Mouse (Mus musculus) liver, embryonic 13.5 days (tissue): ENCODE measurements around the gene LTO1. TPM values are rescaled to one million over a fixed set of nuclear protein-coding genes. Genes with fewer than 3 reads are reported as not detected.

ENCODE experiments used
- ATAC-seq: fragments of 200-750 bp; cut with Nextera tagmentation; 2 replicates; pipeline ENCODE4 v1.8.0; 2017; ENCODE audit warnings: low read depth, mild to moderate bottlenecking, moderate number of reproducible peaks, moderate library complexity
- DNase-seq: peaks from one replicate; pipeline ENCODE4 v3.0.0; 2022
- H3K27ac ChIP-seq: fragments of 300-500 bp; sonication (generic); 2 replicates; pipeline ENCODE4 v1.5.1; 2015; ENCODE audit warnings: moderate library complexity, mild to moderate bottlenecking, inconsistent platforms
- H3K27me3 ChIP-seq: fragments of 300-500 bp; sonication (generic); 2 replicates; pipeline ENCODE4 v1.6.1; 2015; ENCODE audit warnings: mild to moderate bottlenecking, inconsistent platforms
- H3K36me3 ChIP-seq: fragments of 300-500 bp; sonication (generic); 2 replicates; pipeline ENCODE4 v1.6.1; 2015; ENCODE audit warnings: mild to moderate bottlenecking, inconsistent platforms
- H3K4me1 ChIP-seq: fragments of 300-500 bp; sonication (generic); replicated peaks from 2 replicates; pipeline ENCODE4 v1.6.1; 2015; ENCODE audit warnings: inconsistent platforms
- H3K4me2 ChIP-seq: fragments of 300-500 bp; sonication (generic); 2 replicates; pipeline ENCODE4 v1.6.1; 2015; ENCODE audit warnings: inconsistent platforms, mild to moderate bottlenecking, moderate library complexity
- H3K4me3 ChIP-seq: fragments of 300-500 bp; sonication (generic); replicated peaks from 2 replicates; pipeline ENCODE4 v1.5.1; 2015; ENCODE audit warnings: mild to moderate bottlenecking, inconsistent platforms
- H3K9ac ChIP-seq: fragments of 300-500 bp; sonication (generic); 2 replicates; pipeline ENCODE4 v1.6.1; 2015; ENCODE audit warnings: mild to moderate bottlenecking, inconsistent platforms
- H3K9me3 ChIP-seq: fragments of 300-500 bp; sonication (generic); replicated peaks from 2 replicates; pipeline ENCODE4 v1.6.1; 2016; ENCODE audit warnings: inconsistent platforms
- WGBS: fragments of 180-500 bp; shearing (Covaris S2); methylation state at CpG from one replicate; pipeline ENCODE4 v1.1.7; 2015; ENCODE audit not compliant: insufficient replicate concordance; 5-methylcytosine and 5-hydroxymethylcytosine counted together
- polyA plus RNA-seq: library from polyadenylated mRNA; unstranded; fragments of >200 nt; fragmentation: Nextera tagmentation; extraction: Ambion mirVana; gene quantifications from 2 replicates; pipeline ENCODE4 v1.2.1, GENCODE M21; 2015

LTO1 gene
- polyA plus RNA-seq, 1 experiment from 2014 or later = 9.6 TPM

- DNase-seq (no peak), ATAC-seq (no peak)
- Histone ChIP-seq H3K9me3 (no peaks in the 10 kb centered on the region), H3K4me1 (peaks cover 9% of the 10 kb centered on the region), H3K27me3 (peaks cover 15% of the 10 kb centered on the region), H3K9ac (no peak overlapping the region), H3K27ac (no peak overlapping the region), H3K4me2 (no peak overlapping the region), H3K4me3 (no peak overlapping the region), H3K36me3 (no peaks in the 10 kb centered on the region)
- WGBS = 46% methylated on average over 7 of the region's 7 CpGs
These were observed 6.2 kb upstream of the LTO1 start for GRCm38 (mm10) chr7:144908705-144909104.

DNA sequence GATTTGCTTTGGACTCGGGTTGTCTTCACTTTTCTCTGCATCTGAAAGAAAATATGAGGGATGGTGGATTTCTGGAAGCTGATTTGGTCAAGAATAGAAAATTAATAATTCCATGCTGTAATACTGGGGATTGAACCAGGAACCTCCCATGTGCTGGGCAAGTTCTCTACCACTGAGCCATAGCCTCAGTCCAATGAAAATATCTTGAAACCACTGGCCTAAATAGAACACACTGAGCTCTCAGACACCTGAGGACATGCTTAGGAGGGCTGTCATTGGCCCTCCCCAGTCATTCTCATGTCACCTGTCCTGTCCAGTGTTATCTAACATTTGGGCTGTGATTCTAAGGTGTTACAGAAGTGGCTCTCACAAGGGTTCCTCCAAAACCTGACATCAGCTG, 3.8 kb upstream of the LTO1 start:
- Histone ChIP-seq H3K9ac (no peak overlapping the region), H3K4me3 (no peak overlapping the region), H3K36me3 (no peaks in the 10 kb centered on the region), H3K27me3 (peaks cover 10% of the 10 kb centered on the region; the same call in 1 of the 2 replicates), H3K9me3 (no peaks in the 10 kb centered on the region), H3K4me2 (no peak overlapping the region), H3K4me1 (peaks cover 24% of the 10 kb centered on the region), H3K27ac (no peak overlapping the region)
- DNase-seq (no peak), ATAC-seq (no peak)
- 52% methylated on average over 1 of the region's 1 CpGs for WGBS

DNA sequence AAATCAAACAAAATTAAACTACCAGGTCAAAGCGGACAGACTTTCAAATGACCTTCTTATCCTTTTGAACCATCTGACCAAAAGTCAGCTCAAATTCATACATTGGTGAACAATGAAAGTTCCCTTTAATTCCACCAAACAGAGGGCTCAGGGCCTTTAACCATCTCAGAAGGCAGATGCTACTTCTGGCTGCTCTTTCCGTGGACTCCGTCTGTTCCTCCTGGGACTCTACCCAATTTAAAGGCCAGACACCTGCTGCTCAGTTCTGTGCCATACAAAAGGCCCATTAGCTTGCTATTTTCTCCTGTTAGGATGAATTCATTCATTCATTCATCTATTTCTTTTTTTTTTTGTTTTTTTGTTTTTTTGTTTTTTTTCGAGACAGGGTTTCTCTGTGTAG, 2.0 kb upstream of the LTO1 start:
- Histone ChIP-seq H3K4me2 (no peak overlapping the region), H3K9ac (no peak overlapping the region), H3K9me3 (no peaks in the 10 kb centered on the region), H3K27me3 (peaks cover 10% of the 10 kb centered on the region; the same call in 1 of the 2 replicates), H3K36me3 (peaks cover 12% of the 10 kb centered on the region), H3K27ac (no peak overlapping the region), H3K4me3 (no peak overlapping the region), H3K4me1 (peaks cover 22% of the 10 kb centered on the region)
- WGBS = 71% methylated on average over 4 of the region's 4 CpGs
- DNase-seq = no peak
- ATAC-seq = no peak

DNA sequence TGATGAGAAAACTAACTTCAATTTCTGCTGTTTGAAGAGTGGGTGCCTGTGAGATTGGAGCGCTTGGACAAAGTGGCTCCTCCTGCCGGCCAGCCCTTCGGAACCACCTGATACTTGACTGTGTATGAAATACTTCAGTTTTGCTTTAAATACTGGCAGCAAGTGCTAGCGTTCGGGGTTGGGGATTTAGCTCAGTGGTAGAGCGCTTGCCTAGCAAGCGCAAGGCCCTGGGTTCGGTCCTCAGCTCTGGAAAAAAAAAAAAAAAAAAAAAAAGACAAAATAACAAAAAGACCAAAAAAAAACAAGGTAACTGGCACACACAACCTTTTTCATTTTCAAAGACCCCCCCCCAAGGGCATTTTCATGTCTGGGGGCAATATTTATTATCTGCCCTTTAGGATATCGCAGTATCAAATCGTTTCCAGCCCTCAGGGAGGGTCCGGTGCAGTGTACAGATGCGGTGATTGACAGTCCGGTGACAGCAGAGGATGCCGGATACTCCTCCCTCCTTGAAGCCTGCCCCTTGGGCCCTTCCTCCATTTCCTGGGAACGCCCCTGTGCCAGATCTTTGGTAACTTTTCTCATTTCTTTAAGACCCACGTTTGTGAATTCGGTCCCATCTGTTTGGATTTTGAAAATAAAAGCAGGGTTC, 478 bp upstream of the LTO1 start:
- ATAC-seq = peak; percentile 91
- Histone ChIP-seq H3K36me3 (peaks cover 26% of the 10 kb centered on the region), H3K9ac (peak overlapping the region; percentile 86; the same call in 1 of the 2 replicates), H3K4me3 (peak overlapping the region; percentile 89), H3K27ac (no peak overlapping the region), H3K4me1 (peaks cover 22% of the 10 kb centered on the region), H3K27me3 (peaks cover 6% of the 10 kb centered on the region; the same call in 1 of the 2 replicates), H3K9me3 (no peaks in the 10 kb centered on the region), H3K4me2 (peak overlapping the region; percentile 96)
- 6% methylated on average over 17 of the region's 17 CpGs for whole genome bisulfite sequencing
- no peak for DNase-seq

GRCm38 (mm10) chr7:144918823-144919222, 3.9 kb downstream of the LTO1 start:
- DNase-seq (no peak), ATAC-seq (no peak)
- Histone ChIP-seq H3K4me2 (no peak overlapping the region), H3K9ac (no peak overlapping the region), H3K36me3 (peaks cover 48% of the 10 kb centered on the region), H3K27me3 (no peaks in the 10 kb centered on the region), H3K4me3 (no peak overlapping the region), H3K4me1 (peaks cover 26% of the 10 kb centered on the region), H3K27ac (no peak overlapping the region), H3K9me3 (no peaks in the 10 kb centered on the region)
- 69% methylated on average over 1 of the region's 1 CpGs for WGBS

DNA sequence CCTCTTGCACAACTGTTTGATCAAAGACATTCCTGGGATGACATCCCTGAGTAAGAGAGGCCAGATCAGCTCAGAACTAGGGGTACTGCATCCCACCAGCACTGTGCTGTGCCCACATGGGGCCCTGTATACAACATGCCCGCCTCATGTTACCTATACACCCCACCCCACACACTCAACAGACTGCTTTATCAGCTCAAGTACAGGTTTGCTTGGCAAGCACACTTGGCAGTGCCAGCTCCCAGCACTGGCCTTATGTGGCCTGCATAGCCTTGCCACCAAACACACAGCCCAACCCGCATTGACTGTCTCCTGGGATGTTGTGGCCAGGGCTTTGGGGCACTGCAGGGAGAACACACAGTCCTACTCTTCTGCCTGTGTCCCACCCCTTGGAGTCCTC, 12.7 kb downstream of the LTO1 start:
- H3K4me3 ChIP-seq = no peak overlapping the region
- no peak overlapping the region for H3K4me2 ChIP-seq
- ATAC-seq (peak; percentile 9; the same call in 1 of the 2 replicates), DNase-seq (no peak)
- H3K9ac ChIP-seq = no peak overlapping the region
- H3K27me3 ChIP-seq = no peaks in the 10 kb centered on the region
- peaks cover 14% of the 10 kb centered on the region; the same call in 1 of the 2 replicates for H3K4me1 ChIP-seq
- no peak overlapping the region for H3K27ac ChIP-seq
- 73% methylated on average over 2 of the region's 2 CpGs for WGBS
- H3K9me3 ChIP-seq = no peaks in the 10 kb centered on the region
- H3K36me3 ChIP-seq = peaks cover 24% of the 10 kb centered on the region

DNA sequence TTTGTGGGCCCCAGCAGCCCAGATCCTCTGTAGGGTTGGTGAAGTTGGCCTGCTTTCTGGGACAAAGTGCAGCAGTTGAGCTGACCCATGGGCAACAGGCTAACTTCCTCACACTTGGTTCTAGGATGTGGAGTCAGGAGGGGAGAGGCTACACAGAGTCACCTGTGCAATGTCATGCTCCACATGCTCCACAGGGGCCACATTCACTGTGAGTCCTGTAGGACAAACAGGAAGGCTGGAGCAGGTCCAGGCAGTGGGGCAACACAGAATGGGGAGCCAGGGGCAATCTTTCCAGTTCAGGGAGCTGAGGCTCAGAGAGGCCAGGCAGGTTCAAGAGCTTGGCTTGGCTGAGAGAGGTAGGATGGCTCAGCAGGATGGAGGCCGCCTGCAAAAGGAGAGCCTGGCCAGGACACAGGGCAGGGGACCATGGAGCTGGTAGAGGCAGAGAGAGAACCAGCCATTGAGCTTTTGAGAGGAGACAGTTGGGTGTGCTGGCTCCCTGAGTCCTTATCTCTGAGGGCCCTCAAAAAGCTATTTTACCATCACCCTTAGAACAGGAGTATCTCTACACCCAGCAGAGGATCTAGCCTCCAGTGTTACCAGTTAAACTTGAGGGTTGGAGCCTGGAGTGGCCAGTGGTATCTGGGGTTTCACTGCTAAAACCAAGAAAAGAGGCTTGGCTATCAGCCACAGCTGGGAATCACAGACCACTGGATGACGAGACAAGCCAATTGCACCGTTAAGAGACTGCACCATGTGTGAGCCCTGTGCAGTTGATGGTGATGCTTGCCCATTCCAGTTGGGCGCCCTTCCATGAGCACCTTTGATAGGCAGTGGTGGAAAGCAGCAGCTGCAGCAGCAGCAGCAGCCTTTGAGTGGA, 13.3 kb downstream of the LTO1 start:
- DNase-seq = no peak
- Histone ChIP-seq H3K4me2 (no peak overlapping the region), H3K27me3 (no peaks in the 10 kb centered on the region), H3K4me3 (no peak overlapping the region), H3K4me1 (peaks cover 12% of the 10 kb centered on the region; the same call in 1 of the 2 replicates), H3K9ac (no peak overlapping the region), H3K9me3 (no peaks in the 10 kb centered on the region), H3K27ac (no peak overlapping the region), H3K36me3 (peaks cover 31% of the 10 kb centered on the region)
- 62% methylated on average over 4 of the region's 4 CpGs for WGBS
- ATAC-seq = peak; percentile 18; the same call in 1 of the 2 replicates

DNA sequence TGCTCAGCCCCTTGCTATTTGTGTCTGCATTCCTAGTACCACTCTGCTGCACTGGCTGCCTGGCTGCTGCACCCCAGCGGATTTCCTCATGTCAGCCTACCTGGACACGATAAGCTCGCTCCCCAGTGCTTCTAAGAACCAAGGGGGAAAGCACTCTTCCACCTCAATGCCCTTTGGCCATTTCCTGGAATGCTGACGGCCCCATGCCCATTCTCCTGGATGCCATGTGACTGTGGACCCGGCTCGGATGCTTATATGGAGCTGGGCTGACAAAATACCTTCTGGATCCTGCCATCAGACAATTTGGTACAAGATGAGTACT, 13.9 kb downstream of the LTO1 start:
- 71% methylated on average over 6 of the region's 6 CpGs for WGBS
- ATAC-seq = no peak

GRCm38 (mm10) chr7:144929506-144929905, 14.6 kb downstream of the LTO1 start:
- Histone ChIP-seq H3K9ac (no peak overlapping the region), H3K4me1 (peaks cover 10% of the 10 kb centered on the region; the same call in 1 of the 2 replicates), H3K4me3 (no peak overlapping the region), H3K9me3 (no peaks in the 10 kb centered on the region), H3K36me3 (peaks cover 41% of the 10 kb centered on the region), H3K4me2 (no peak overlapping the region), H3K27ac (no peak overlapping the region), H3K27me3 (no peaks in the 10 kb centered on the region)
- DNase-seq (no peak), ATAC-seq (no peak)
- WGBS = 66% methylated on average over 8 of the region's 8 CpGs

More for the DNA sequence above, 13.9 kb downstream of the LTO1 start:
- Histone ChIP-seq H3K36me3 (peaks cover 37% of the 10 kb centered on the region), H3K4me2 (no peak overlapping the region), H3K9me3 (no peaks in the 10 kb centered on the region), H3K4me3 (no peak overlapping the region), H3K4me1 (peaks cover 10% of the 10 kb centered on the region; the same call in 1 of the 2 replicates), H3K27me3 (no peaks in the 10 kb centered on the region), H3K27ac (no peak overlapping the region), H3K9ac (no peak overlapping the region)
- DNase-seq = no peak

GRCm38 (mm10) chr7:144929931-144930330, 15.0 kb downstream of the LTO1 start:
- Histone ChIP-seq H3K4me1 (peaks cover 10% of the 10 kb centered on the region; the same call in 1 of the 2 replicates), H3K27me3 (no peaks in the 10 kb centered on the region), H3K9ac (no peak overlapping the region), H3K9me3 (no peaks in the 10 kb centered on the region), H3K4me2 (no peak overlapping the region), H3K4me3 (no peak overlapping the region), H3K36me3 (peaks cover 44% of the 10 kb centered on the region), H3K27ac (no peak overlapping the region)
- ATAC-seq (no peak), DNase-seq (no peak)
- 70% methylated on average over 5 of the region's 5 CpGs for WGBS

GRCm38 (mm10) chr7:144931778-144932177, 16.9 kb downstream of the LTO1 start:
- no peak for ATAC-seq

More at GRCm38 (mm10) chr7:144931778-144932177, 16.9 kb downstream of the LTO1 start:
- no peak overlapping the region for H3K27ac ChIP-seq
- H3K4me3 ChIP-seq = no peak overlapping the region
- peaks cover 2% of the 10 kb centered on the region; the same call in 1 of the 2 replicates for H3K27me3 ChIP-seq
- no peak overlapping the region for H3K4me2 ChIP-seq
- DNase-seq = no peak
- no peak overlapping the region for H3K9ac ChIP-seq
- no peaks in the 10 kb centered on the region for H3K9me3 ChIP-seq
- peaks cover 11% of the 10 kb centered on the region for H3K4me1 ChIP-seq
- WGBS = 15% methylated on average over 3 of the region's 3 CpGs
- peaks cover 59% of the 10 kb centered on the region for H3K36me3 ChIP-seq
